Mouse (Mus musculus): ENCODE data around the gene Fbrsl1.
"Not testable (repeated sequence)": the region's sequence is repeated elsewhere in the genome, so short reads cannot be mapped to it uniquely, and the experiment has no call there.

The Fbrsl1 gene

GRCm38 (mm10) chr5:110447720-110448435, 425 bp downstream of the Fbrsl1 start:
- DNase-seq, result peak; percentile 27 to 28

GRCm38 (mm10) chr5:110444509-110444908, 3.8 kb downstream of the Fbrsl1 start:
- DNase-seq, result no peak

DNA sequence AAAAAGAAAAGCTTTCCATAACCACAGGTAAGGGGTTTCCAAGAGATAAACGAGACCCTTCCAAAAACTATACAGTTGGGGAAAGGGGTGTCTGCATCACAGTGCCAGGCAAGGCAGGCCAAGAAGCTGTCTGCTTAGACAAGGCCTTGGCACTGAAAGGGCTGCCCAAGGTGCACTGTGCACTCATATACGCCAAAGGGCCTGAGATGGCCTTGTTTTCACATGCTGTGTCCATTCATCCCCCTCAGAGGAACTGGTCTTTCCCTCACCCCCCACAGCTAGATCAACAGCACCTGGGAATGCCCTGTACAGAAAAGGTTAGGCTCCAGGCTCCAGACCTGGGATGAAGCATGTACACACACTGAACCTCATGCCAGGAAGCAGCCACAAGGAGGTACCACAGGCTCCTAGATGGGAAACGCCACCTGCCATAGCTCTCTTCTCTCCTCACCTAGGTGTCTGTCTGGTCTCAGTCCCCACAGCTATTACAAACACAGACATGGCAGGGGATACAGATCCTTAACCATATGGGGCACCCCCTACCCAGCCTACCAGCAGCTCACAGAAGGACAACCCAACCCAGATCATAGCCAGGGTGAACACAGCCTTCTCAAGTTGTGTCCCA, 5.2 kb downstream of the Fbrsl1 start:
- DNase-seq, result no peak

- peak; percentile 56 to 64 for DNase-seq
These were observed 8.6 kb downstream of the Fbrsl1 start for GRCm38 (mm10) chr5:110439565-110440310.

- no peak for DNase-seq
These were observed 9.7 kb downstream of the Fbrsl1 start for GRCm38 (mm10) chr5:110438591-110438990.

DNA sequence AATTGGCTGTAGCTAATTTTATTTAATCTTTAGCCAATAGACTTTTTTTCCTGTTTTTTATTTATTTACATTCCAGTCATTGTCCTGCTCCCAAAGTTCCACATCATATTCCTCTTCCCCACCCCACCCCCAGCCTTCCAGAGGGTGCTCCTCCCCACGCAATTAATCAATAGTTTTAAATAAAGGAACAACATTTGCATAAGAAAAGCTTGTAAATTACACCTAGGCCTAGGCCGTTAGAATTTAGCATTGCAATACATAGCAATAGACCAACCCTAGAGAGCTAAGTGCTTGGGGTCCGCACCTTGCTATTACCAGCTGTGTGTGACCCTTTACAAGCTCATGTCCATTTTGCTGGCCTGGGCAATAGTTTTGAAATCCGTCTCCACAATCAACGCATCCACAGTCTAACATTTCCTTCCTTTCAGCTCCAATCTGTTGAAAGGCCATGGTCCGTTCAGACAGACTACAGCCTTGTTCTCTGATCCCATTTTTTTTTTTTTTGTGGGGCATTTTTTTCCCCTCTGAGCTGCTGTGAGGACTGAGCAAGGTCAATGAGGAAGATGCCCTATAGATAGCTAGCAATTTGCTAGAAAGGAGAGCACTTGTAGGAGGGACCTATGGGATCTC, 10.6 kb downstream of the Fbrsl1 start:
- no peak for DNase-seq

GRCm38 (mm10) chr5:110436166-110436565, 12.1 kb downstream of the Fbrsl1 start:
- not testable (repeated sequence) for DNase-seq

DNA sequence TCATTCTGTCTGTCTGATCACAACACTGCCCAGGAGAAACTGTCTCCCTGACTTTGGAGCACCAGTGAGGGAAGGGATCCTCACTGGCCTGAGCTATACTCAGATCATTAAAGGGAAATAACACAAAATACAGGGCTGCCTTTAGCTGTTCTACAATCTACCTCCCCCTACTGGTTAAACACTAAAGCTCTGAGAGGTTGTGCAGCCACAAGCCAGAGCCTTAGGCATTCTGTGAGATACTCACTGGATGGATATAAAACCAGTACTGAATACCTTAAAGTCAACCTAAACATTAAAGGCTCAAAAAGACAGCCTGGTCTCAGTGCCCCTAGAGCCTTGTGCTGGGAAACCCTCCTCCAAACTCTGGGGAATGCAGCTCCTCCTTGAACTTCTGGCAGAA, 13.5 kb downstream of the Fbrsl1 start:
- DNase-seq, result no peak

- DNase-seq, result peak; percentile 31 to 50
These were observed 19.3 kb downstream of the Fbrsl1 start for GRCm38 (mm10) chr5:110429045-110429444.

DNA sequence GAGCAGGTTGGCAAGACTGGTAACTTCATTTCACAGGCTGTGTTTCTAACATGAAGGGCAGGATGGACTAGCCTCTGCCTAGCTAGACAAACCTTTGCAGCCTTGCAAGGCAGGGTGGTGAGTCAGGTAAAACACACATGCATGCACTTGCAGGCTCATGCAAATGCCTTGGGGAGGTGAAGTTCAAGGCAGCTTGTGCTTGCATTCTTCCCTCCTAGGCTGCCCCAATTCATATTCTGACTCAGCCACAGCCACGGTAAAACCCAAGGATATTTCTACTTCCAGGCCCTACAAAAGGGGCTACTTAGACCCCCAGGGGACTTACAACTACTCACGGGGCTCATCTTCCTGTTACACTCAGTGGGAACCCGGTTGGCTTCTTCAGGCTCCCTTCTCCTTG, 20.0 kb downstream of the Fbrsl1 start:
- no peak for DNase-seq

DNA sequence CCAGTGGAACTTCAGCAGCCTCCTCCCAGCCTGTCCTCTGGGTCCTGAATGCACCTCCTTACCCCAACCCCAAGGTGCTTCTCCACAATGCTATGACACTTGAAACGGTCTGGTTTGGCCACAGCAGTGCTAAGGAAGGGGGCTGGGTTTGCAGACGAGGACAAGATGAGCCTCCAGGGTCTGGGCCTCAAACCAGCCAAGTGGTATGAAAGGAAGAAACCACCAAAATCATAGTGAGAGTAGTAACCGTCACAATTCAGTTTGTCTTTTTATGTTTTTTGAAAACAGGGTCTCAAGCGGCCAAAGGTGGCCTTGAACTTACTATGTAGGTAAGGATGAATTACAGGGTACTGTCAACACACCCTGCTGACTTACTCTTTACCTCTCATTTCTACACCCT, 23.1 kb downstream of the Fbrsl1 start:
- DNase-seq, result no peak

GRCm38 (mm10) chr5:110424204-110424603, 24.1 kb downstream of the Fbrsl1 start:
- no peak for DNase-seq

GRCm38 (mm10) chr5:110421393-110421792, 26.9 kb downstream of the Fbrsl1 start:
- DNase-seq, result no peak

DNA sequence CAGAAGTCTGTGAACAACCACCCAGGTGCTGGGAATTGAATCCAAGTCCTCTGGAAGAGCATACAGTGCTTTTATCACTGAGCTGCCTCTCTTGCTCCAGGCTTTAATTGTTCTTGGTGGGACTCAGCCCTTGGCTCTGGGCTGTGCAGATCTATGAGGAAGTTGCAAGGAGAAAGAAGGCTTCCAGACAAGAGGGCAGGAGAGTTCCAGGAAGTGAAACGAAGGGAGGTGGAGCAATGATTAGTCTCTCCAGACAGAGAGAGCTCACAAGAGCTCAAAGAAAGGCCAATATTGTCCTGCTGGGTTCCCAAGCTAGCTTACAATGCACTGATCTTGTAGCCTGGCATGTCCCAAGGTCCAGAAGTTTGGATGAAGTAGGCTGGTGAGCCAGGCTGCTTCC, 27.4 kb downstream of the Fbrsl1 start:
- DNase-seq, result peak in 1 of 2 experiments; percentile 17

DNA sequence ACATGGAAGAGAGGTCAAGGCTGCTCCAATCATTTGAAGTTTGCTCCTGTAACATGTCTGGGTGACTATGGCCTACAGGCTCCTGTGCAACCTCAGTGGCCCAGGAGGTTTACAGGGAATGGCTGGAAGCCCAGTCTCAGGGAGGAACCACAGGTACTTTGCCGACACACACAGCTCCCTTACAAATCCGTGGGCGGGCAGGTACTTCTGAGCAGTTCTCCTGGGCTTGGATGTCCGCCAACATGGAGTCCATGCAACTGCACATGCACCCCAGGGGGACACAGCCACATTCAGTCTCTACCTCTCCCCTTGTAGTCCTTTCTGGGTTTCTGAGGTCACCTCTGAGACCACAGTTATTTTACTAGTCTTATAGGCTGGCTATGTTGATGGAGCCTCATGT, 28.1 kb downstream of the Fbrsl1 start:
- DNase-seq, result no peak

DNA sequence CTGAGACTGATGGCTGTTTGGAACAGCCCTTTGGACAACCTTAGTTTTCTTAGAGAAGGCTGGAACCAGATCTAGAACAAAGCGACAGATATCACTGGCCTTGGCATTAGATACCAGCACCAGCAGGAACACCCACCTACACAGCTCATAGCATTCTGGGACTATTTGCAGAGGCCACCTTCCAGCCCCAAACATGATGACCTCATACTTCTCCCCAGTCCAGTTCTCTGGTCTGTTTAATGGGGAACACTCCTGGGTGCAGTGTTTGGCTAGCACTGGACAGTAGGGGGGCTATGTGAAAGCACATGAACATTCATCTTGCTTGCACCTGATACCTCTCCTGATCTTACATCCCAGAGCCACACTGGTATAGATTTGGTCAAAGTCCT, 29.8 kb downstream of the Fbrsl1 start:
- DNase-seq, result no peak

DNA sequence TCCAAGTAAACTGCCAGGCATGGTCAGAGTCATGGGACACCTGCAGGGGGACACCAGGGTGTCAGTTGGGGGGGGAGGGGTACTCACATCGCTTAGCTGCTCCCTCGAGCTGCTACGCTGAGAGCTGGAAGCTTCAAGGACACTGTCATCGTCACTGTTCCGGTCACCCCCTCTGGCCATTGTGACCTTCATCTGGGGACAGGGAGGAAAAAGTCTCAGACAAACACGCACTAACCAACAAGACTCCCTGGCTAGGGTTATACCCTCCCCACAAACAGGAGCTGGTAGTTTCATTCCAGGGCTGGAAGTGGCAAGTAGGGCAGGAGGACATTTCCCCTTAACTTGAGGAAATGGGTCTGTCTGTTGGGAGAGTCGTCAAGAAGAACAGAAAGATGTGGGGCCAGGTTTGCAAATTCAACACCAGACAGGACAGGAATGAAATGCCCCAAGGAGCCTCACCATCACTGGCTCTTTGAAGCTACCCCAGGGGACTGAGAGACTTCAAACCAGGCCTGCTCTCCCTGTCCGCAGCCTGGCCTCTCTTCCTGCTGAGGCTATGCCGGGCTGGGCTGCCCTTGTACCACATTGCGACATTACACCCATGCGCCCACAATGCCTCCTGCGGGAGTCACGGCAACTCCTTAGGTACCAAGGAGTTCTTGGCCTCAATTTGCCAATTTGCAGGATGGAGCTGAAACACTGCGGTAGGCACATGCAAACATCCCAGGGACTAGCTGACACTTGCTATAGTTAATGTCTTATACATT, 30.4 kb downstream of the Fbrsl1 start:
- no peak for DNase-seq

- DNase-seq, result no peak
These were observed 31.4 kb downstream of the Fbrsl1 start for GRCm38 (mm10) chr5:110416825-110417401.

DNA sequence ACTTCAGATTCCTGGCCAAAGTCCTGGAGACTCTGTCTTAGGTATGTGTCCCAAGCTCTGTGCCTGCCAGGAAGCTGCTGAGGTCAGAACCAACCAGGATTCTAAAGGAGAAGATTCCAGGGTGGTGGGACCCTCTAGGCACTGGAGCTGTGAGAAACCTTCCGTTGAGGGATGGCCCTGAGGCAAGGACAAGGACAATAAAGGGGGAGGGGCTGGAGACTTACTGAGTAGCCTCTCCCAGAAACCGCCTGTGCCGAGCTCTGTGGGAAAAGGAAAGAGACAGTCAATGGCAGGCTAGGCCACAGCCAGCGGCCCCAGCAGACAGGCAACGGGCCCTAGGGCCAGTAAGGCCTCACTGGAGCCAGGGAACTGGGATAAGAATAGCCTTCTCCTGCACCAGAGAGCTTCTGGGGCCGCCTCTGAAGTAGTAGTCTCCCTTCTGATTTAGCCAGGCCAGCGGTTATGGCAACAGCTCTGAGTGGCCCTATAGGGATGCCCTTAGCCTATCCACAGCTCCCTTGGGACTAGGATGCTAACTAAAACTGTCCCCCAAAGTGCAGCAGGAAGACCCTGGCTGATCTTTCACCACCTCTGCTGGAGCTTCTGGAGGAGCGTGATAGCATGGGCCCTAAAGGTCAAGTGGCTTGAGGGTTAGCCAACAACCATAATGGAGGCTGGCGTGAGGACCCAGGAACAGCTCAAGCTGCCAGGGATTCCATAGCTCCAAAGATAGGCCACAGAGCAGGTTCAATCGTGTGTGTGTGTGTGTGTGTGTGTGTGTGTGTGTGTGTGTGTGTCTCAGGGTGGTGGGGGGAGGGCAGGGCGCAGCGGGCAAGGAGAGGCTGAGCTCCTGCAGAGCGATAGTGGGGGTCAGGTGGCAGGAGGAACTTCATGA, 32.2 kb downstream of the Fbrsl1 start:
- DNase-seq, result no peak

DNA sequence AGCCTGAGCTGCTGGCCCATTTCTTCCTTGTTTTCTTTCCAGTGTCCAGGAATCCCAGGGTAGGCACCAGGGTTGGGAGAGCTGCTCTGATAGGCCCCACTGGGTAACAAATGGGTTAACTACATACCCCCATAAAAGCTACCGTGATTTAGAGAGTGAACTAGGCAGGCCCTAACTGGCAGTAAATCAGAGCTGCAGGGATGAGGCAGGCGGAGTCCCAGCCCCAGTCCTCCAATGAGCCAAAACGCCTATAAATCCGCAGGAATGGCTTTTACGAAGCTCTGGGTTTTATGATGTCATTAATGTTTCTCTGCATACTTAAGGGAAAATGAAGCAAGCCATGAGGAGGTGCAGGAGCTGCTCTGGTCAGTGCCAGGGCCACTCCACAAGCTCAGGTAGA, 33.3 kb downstream of the Fbrsl1 start:
- DNase-seq, result no peak

- no peak for DNase-seq
These were observed 35.3 kb downstream of the Fbrsl1 start for GRCm38 (mm10) chr5:110413018-110413417.

All from lung, adult 18-20 months (tissue).